ENCODE assay signal across 10 mouse cellular contexts in the genomic region with DNA sequence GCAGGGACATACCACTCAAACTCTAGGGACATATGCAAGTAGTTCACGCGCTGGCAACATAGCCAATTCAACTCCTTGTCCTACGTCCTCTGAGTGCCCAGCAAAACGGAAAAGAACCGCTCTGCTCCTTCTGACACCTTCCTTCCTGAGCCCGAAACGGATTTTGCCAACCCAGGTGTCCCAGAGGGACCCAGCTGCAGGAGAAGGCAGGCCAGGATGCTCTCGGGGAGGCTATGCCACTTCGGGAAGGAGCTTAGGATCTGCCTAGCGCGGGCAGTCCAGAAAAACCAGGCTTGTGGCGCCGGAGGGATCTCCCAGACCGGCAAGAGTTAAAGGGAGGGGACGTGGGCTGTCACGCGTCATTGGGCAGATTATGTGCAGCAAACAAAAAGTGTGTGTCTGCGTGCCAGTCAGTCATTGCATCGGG. TPM values are rescaled to one million over a fixed set of nuclear protein-coding genes. Genes with fewer than 3 reads are reported as not detected.
A peak's percentile ranks its signal among the peaks of the same experiment; 100 is the strongest.
DNase-seq lines count a peak whose midpoint lies in the region; ATAC-seq and TF ChIP-seq lines count a peak whose summit lies in the region.
"Had no signal": no experiment of that assay in that cellular context is flagged by ENCODE, and none has a peak within 500 bp of the region (broad histone marks: within the 10 kb centered on the region; RNA-seq: fewer than 3 reads in every experiment).

No protein-coding gene starts in this region.

- peak overlapping the region in 1 of 2 experiments; percentile 15; a peak in 1 of 4 replicates for H3K4me3 ChIP-seq in heart, embryonic 14.5 days (ENCODE audit: control insufficient read depth in 1 of 2, insufficient read depth in 1 of 2, low read depth in 1 of 2, low read length in 2 of 2)
- peak overlapping the region; percentile 57 for H3K4me3 ChIP-seq in forebrain, embryonic 15.5 days
- 0 out of 2 replicates have a peak overlapping the region, but pooled peaks have one; percentile 16 for H3K4me3 ChIP-seq in limb, embryonic 14.5 days (replicated peaks; ENCODE audit: low read length)
- H3K4me3 ChIP-seq: erythroblast, embryonic 14.5 days had no signal

- peak overlapping the region; percentile 30 for H3K4me2 ChIP-seq in heart, embryonic 14.5 days (ENCODE audit: low read length)
- peak overlapping the region; percentile 91 for H3K4me2 ChIP-seq in forebrain, embryonic 15.5 days (replicated peaks)
- H3K4me2 ChIP-seq in limb, embryonic 14.5 days (replicated peaks; ENCODE audit: low read depth, low read length, severe bottlenecking): no peak overlapping the region

- no peak for TF ChIP-seq POLR2A in limb, embryonic 14.5 days (IDR thresholded peaks at IDR 0.05; ENCODE audit: borderline replicate concordance, extremely low read depth, insufficient read depth, insufficient read length)

- no peak for DNase-seq in heart, adult 11 months
- DNase-seq in limb, embryonic 14.5 days (ENCODE audit: low spot score): no peak
- DNase-seq in right cerebral cortex, postnatal 4 days: peak; percentile 64
- no peak for DNase-seq in gastrocnemius, adult 8-10 months (ENCODE audit: low spot score in 2 of 2)
- no peak for DNase-seq in adipocyte (ENCODE audit: low spot score)

- peaks cover 86% of the 10 kb centered on the region for H3K27me3 ChIP-seq in heart, embryonic 14.5 days (ENCODE audit: control insufficient read depth, insufficient read depth, low read length)
- H3K27me3 ChIP-seq in forebrain, embryonic 15.5 days: peaks cover 42% of the 10 kb centered on the region
- peaks cover 86% of the 10 kb centered on the region for H3K27me3 ChIP-seq in limb, embryonic 14.5 days (ENCODE audit: control insufficient read depth, insufficient read depth, low read length)

- H3K4me1 ChIP-seq in heart, embryonic 14.5 days (ENCODE audit: control insufficient read depth in 2 of 2, insufficient read depth in 2 of 2, low read length in 2 of 2): peaks cover 3 to 13% of the 10 kb centered on the region in 2 experiments; a peak in 2 of 4 replicates
- peaks cover 41% of the 10 kb centered on the region for H3K4me1 ChIP-seq in forebrain, embryonic 15.5 days
- H3K4me1 ChIP-seq in limb, embryonic 14.5 days (ENCODE audit: control insufficient read depth, insufficient read depth, low read length): no peaks in the 10 kb centered on the region

- WGBS in heart, embryonic 14.5 days: under 1% methylated on average over 19 of the region's 19 CpGs
- WGBS in forebrain, embryonic 15.5 days: under 1% methylated on average over 19 of the region's 19 CpGs
- WGBS in limb, embryonic 14.5 days: under 1% methylated on average over 17 of the region's 19 CpGs

- H3K9ac ChIP-seq in heart, embryonic 14.5 days (ENCODE audit: low read length): no peak overlapping the region
- H3K9ac ChIP-seq in forebrain, embryonic 15.5 days (replicated peaks): peak overlapping the region; percentile 65
- H3K9ac ChIP-seq in limb, embryonic 14.5 days (ENCODE audit: low read depth, low read length, severe bottlenecking): no peak overlapping the region

- no peaks in the 10 kb centered on the region for H3K36me3 ChIP-seq in heart, embryonic 14.5 days (ENCODE audit: control insufficient read depth, insufficient read depth, low read length)
- H3K36me3 ChIP-seq in forebrain, embryonic 15.5 days: no peaks in the 10 kb centered on the region
- H3K36me3 ChIP-seq in limb, embryonic 14.5 days (ENCODE audit: control insufficient read depth, insufficient read depth, low read length): no peaks in the 10 kb centered on the region

- no peak overlapping the region for H3K27ac ChIP-seq in heart, embryonic 14.5 days (replicated peaks in 1 of 2; ENCODE audit: control insufficient read depth in 1 of 2, insufficient read depth in 1 of 2, low read depth in 2 of 2, low read length in 2 of 2)
- H3K27ac ChIP-seq in forebrain, embryonic 15.5 days (replicated peaks): peak overlapping the region; percentile 88
- no peak overlapping the region for H3K27ac ChIP-seq in limb, embryonic 14.5 days (replicated peaks; ENCODE audit: low read depth, low read length)

- H3K9me3 ChIP-seq in heart, embryonic 14.5 days (ENCODE audit: control insufficient read depth, low read length): no peaks in the 10 kb centered on the region
- no peaks in the 10 kb centered on the region for H3K9me3 ChIP-seq in forebrain, embryonic 15.5 days
- no peaks in the 10 kb centered on the region for H3K9me3 ChIP-seq in limb, embryonic 14.5 days (ENCODE audit: control insufficient read depth, low read length)

- ATAC-seq in heart, embryonic 14.5 days (ENCODE audit: insufficient number of reproducible peaks, insufficient read depth, low FRiP score, low read depth): no peak
- ATAC-seq in cerebellum, adult (ENCODE audit: insufficient number of reproducible peaks, low FRiP score, low TSS enrichment): peak; percentile 29; the same call in 1 of the 2 replicates
- peak; percentile 47 for ATAC-seq in forebrain, embryonic 15.5 days (replicated peaks)
- ATAC-seq in limb, embryonic 14.5 days (ENCODE audit: low FRiP score, low read depth): no peak

RNA-seq across cellular contexts. Expression of a gene that starts 13.5 kb away (rescaled TPM):
- polyA plus RNA-seq in heart, embryonic 14.5 days (2014; fragmentation: Nextera tagmentation; extraction: Ambion mirVana): 0.05 and 0.09 TPM in 2 replicates
- 7.9 and 8.7 TPM in 2 replicates for polyA plus RNA-seq in forebrain, embryonic 15.5 days (2015; fragmentation: Nextera tagmentation; extraction: Ambion mirVana)
- 1.7 and 2.0 TPM in 2 replicates for polyA plus RNA-seq in limb, embryonic 14.5 days (2012; rRNA removed)
- 0.54 and 0.58 TPM in 2 replicates for polyA plus RNA-seq in limb, embryonic 14.5 days (2014; fragmentation: Nextera tagmentation; extraction: Ambion mirVana)
- under 1 TPM; 0.47 to 0.90 (median 0.63) TPM for total RNA-seq in gastrocnemius, adult 8-10 months (2022)
- total RNA-seq: neutrophil, adult 5-6 weeks had no signal

Comparison
In these comparisons a context has a peak if more than half of its experiments do, and no peak if none do; other contexts are left out.
1. ATAC-seq: peak in cerebellum, adult (single experiment) and forebrain, embryonic 15.5 days (single experiment); none in heart, embryonic 14.5 days (single experiment) and limb, embryonic 14.5 days (single experiment).